Mouse (Mus musculus) bone marrow macrophage, adult 2 months (primary cell): Measurements from ENCODE around the gene Hus1b. TPM values are rescaled to one million over a fixed set of nuclear protein-coding genes. Genes with fewer than 3 reads are reported as not detected.

ENCODE experiments used
- H3K27ac ChIP-seq: 2 replicates; pipeline ENCODE4 v1.5.1; 2012; ENCODE audit warnings: low read depth, low read length; ENCODE audit not compliant: insufficient read depth
- H3K4me1 ChIP-seq: 2 replicates; pipeline ENCODE4 v1.6.1; 2012; ENCODE audit warnings: low read length; ENCODE audit not compliant: control insufficient read depth, insufficient read depth
- H3K4me3 ChIP-seq: 2 replicates; pipeline ENCODE4 v1.5.1; 2012; ENCODE audit warnings: mild to moderate bottlenecking, low read length, moderate library complexity; ENCODE audit not compliant: insufficient read depth
- CTCF ChIP-seq: IDR thresholded peaks from 2 replicates; pipeline ENCODE4 v1.5.1; 2012; ENCODE audit warnings: low read depth, mild to moderate bottlenecking, low read length, moderate library complexity
- POLR2A ChIP-seq: IDR thresholded peaks from 2 replicates; pipeline ENCODE4 v1.6.1; 2012; ENCODE audit warnings: mild to moderate bottlenecking, low read depth, low read length, borderline replicate concordance
- polyA plus RNA-seq: library from polyadenylated mRNA; stranded (reverse); fragments of >200 nt; gene quantifications from 2 replicates; pipeline ENCODE4 v1.2.4, GENCODE M21; 2012; ENCODE audit not compliant: missing spikeins, insufficient read depth, insufficient read length

Gene Hus1b
- polyA plus RNA-seq, 1 experiment: not detected

- no peak overlapping the region for H3K4me3 ChIP-seq
- TF ChIP-seq POLR2A (no peak), CTCF (no peak)
- peaks cover 6% of the 10 kb centered on the region; the same call in 1 of the 2 replicates for H3K4me1 ChIP-seq
- H3K27ac ChIP-seq: no peak overlapping the region
Measured at GRCm38 (mm10) chr13:30978224-30978623, 30.7 kb upstream of the Hus1b start.

GRCm38 (mm10) chr13:30976536-30977084, 29.1 kb upstream of the Hus1b start:
- no peak for TF ChIP-seq POLR2A
- no peak for TF ChIP-seq CTCF
- Histone ChIP-seq H3K27ac (no peak overlapping the region), H3K4me1 (peaks cover 9% of the 10 kb centered on the region), H3K4me3 (no peak overlapping the region)

GRCm38 (mm10) chr13:30974247-30974630, 26.7 kb upstream of the Hus1b start:
- H3K4me3 ChIP-seq: peak overlapping the region; percentile 89
- no peak overlapping the region for H3K27ac ChIP-seq
- H3K4me1 ChIP-seq: peaks cover 22% of the 10 kb centered on the region
- no peak for TF ChIP-seq POLR2A
- no peak for TF ChIP-seq CTCF

- TF ChIP-seq POLR2A (no peak), CTCF (no peak)
- Histone ChIP-seq H3K27ac (peak within 1 kb of the TSS; percentile 45), H3K4me3 (peak within 1 kb of the TSS; percentile 89), H3K4me1 (peaks cover 24% of the 10 kb centered on the region)
Measured at GRCm38 (mm10) chr13:30973501-30974246, 26.1 kb upstream of the Hus1b start, which contains the start of the genes Exoc2 and Gm5447. TSS of gene Exoc2 (minus strand) at chr13:30974093. TSS of gene Gm5447 (plus strand) at chr13:30974204.

- peak overlapping the region; percentile 22 for H3K4me3 ChIP-seq
- TF ChIP-seq POLR2A: no peak
- no peak for TF ChIP-seq CTCF
- peaks cover 27% of the 10 kb centered on the region for H3K4me1 ChIP-seq
- H3K27ac ChIP-seq: 0 out of 2 replicates have a peak overlapping the region, but pooled peaks have one; percentile 38
Measured at GRCm38 (mm10) chr13:30972102-30972501, 24.5 kb upstream of the Hus1b start.

GRCm38 (mm10) chr13:30971047-30971446, 23.5 kb upstream of the Hus1b start:
- Histone ChIP-seq H3K4me1 (peaks cover 25% of the 10 kb centered on the region), H3K4me3 (no peak overlapping the region), H3K27ac (no peak overlapping the region)
- no peak for TF ChIP-seq POLR2A
- TF ChIP-seq CTCF: no peak

GRCm38 (mm10) chr13:30968311-30968710, 20.8 kb upstream of the Hus1b start:
- no peak overlapping the region for H3K27ac ChIP-seq
- peaks cover 21% of the 10 kb centered on the region for H3K4me1 ChIP-seq
- no peak overlapping the region for H3K4me3 ChIP-seq
- TF ChIP-seq POLR2A (no peak), CTCF (no peak)

- TF ChIP-seq CTCF (no peak), POLR2A (no peak)
- Histone ChIP-seq H3K4me1 (peaks cover 18% of the 10 kb centered on the region), H3K27ac (no peak overlapping the region), H3K4me3 (no peak overlapping the region)
Measured at GRCm38 (mm10) chr13:30966507-30966911, 18.9 kb upstream of the Hus1b start.

- Histone ChIP-seq H3K4me1 (peaks cover 5% of the 10 kb centered on the region), H3K27ac (no peak overlapping the region), H3K4me3 (no peak overlapping the region)
- TF ChIP-seq CTCF: no peak
- TF ChIP-seq POLR2A: no peak
Measured at GRCm38 (mm10) chr13:30961932-30962331, 14.4 kb upstream of the Hus1b start.

- Histone ChIP-seq H3K4me3 (no peak overlapping the region), H3K4me1 (peaks cover 7% of the 10 kb centered on the region), H3K27ac (no peak overlapping the region)
- TF ChIP-seq CTCF (no peak), POLR2A (no peak)
Measured at GRCm38 (mm10) chr13:30960714-30961113, 13.2 kb upstream of the Hus1b start.
